Mouse (Mus musculus) liver, adult 2 months (tissue): ENCODE data around the gene Glo1.

Experiments
- CTCF ChIP-seq: fragments of 200-500 bp; IDR thresholded peaks from 2 replicates; pipeline ENCODE4 v1.5.1; 2011; ENCODE audit warnings: low read depth, low read length, control low read depth
- POLR2A ChIP-seq: fragments of 200-500 bp; IDR thresholded peaks from 2 replicates; pipeline ENCODE4 v1.6.1; 2011; ENCODE audit warnings: low read length, control low read depth; ENCODE audit not compliant: insufficient read depth; ENCODE audit errors: extremely low read depth

GRCm38 (mm10) chr17:30662131-30662530 is 35.5 kb upstream of the Glo1 start:
- TF ChIP-seq CTCF (no peak), POLR2A (no peak)
